Mouse (Mus musculus) brain, embryonic 14.5 days (tissue): ENCODE measurements around the gene Sox5.

ENCODE experiments used
- CTCF ChIP-seq: fragments of 200-500 bp; IDR thresholded peaks from 2 replicates; pipeline ENCODE4 v1.5.1; 2012; ENCODE audit warnings: inconsistent platforms, mild to moderate bottlenecking, moderate library complexity, borderline replicate concordance; ENCODE audit not compliant: insufficient read depth, insufficient read length; ENCODE audit errors: extremely low read depth
- POLR2A ChIP-seq: fragments of 200-500 bp; IDR thresholded peaks from 2 replicates; pipeline ENCODE4 v1.6.1; 2012; ENCODE audit warnings: mild to moderate bottlenecking, inconsistent platforms, borderline replicate concordance; ENCODE audit not compliant: poor library complexity, insufficient read depth, insufficient read length, severe bottlenecking; ENCODE audit errors: extremely low read depth

DNA sequence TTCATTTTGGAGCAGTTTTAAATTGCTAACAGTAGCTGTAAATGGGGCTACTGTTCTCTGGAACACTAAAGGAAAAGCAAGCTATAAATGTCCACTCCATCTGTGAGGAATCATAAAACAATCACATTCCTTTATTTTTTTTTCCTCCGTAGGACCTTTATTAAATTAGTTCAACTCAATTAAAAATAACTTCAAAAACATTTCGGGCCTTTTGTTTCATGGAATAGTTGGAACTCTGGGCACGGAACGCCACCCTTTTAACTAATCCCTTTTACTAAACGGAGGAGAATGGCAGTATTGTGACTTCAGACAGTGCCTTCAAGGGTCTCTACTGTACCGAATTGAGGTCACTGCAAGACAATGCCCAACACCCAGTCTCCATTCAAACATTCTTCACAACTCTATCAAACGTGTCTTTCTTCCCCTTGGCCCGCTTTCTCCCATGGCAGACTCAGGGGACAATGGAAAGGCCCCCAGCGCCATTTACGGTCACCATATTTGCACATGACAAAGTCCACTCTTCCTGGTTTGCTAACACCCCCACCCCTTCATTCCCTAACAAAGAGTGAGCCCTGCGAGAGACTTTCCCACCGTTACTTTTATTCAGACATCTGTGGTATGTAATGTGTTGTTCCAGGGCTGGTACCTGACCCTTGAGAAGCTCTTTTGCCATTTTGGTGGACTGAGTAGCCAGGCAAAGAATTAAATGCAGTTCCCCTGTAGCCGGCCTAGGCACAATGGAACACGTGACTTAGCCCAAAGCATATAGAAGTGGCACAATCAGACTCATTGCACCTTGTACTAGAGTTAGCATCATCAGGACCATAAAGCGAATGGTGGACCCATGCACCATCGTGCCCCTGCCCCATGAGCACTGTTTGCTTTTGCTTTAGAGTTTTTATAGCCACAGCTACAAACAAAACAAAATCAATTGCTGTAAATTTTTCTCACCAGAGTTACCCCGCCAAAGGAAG is 468.7 kb downstream of the Sox5 start:
- TF ChIP-seq POLR2A (no peak), CTCF (no peak)
